Mouse (Mus musculus) forebrain, embryonic 14.5 days (tissue): ENCODE data around the gene Mfsd8. TPM values are rescaled to one million over a fixed set of nuclear protein-coding genes. Genes with fewer than 3 reads are reported as not detected.
"Not testable (repeated sequence)": the region's sequence is repeated elsewhere in the genome, so short reads cannot be mapped to it uniquely, and the experiment has no call there.

Experiments used
- ATAC-seq: fragments of 200-750 bp; cut with Nextera tagmentation; 2 replicates; pipeline ENCODE4 v1.8.0; 2017; ENCODE audit warnings: mild to moderate bottlenecking, moderate library complexity
- DNase-seq: peaks from one replicate; pipeline ENCODE4 v3.0.0-alpha.2; 2015; ENCODE audit warnings: low spot score
- H3K27ac ChIP-seq: fragments of 300-500 bp; sonication (generic); 2 replicates; pipeline ENCODE4 v1.5.1; 2014; ENCODE audit warnings: low read depth, mild to moderate bottlenecking, control low read depth, low read length, moderate library complexity
- H3K27me3 ChIP-seq: fragments of 300-500 bp; sonication (generic); replicated peaks from 2 replicates; pipeline ENCODE4 v1.6.1; 2014; ENCODE audit warnings: low read length, control low read depth, mixed read lengths; ENCODE audit not compliant: control insufficient read depth, insufficient read depth
- H3K36me3 ChIP-seq: fragments of 300-500 bp; sonication (generic); 2 replicates; pipeline ENCODE4 v1.6.1; 2014; ENCODE audit warnings: low read length, control low read depth; ENCODE audit not compliant: control insufficient read depth, insufficient read depth
- H3K4me1 ChIP-seq: fragments of 300-500 bp; sonication (generic); 2 replicates; pipeline ENCODE4 v1.6.1; 2014; ENCODE audit warnings: antibody characterized with exemption, low read length, control low read depth; ENCODE audit not compliant: control insufficient read depth, insufficient read depth
- H3K4me2 ChIP-seq: fragments of 300-500 bp; sonication (generic); 2 replicates; pipeline ENCODE4 v1.6.1; 2014; ENCODE audit warnings: mild to moderate bottlenecking, control low read depth, low read length
- H3K4me3 ChIP-seq: fragments of 300-500 bp; sonication (generic); 2 replicates; pipeline ENCODE4 v1.5.1; 2014; ENCODE audit warnings: low read depth, low read length, control low read depth
- H3K9ac ChIP-seq: fragments of 300-500 bp; sonication (generic); 2 replicates; pipeline ENCODE4 v1.6.1; 2014; ENCODE audit warnings: mild to moderate bottlenecking, low read length, control low read depth, moderate library complexity
- H3K9me3 ChIP-seq: fragments of 300-500 bp; sonication (generic); replicated peaks from 2 replicates; pipeline ENCODE4 v1.6.1; 2016; ENCODE audit warnings: low read length, control low read depth, mixed read lengths; ENCODE audit not compliant: control insufficient read depth
- WGBS: fragments of 180-500 bp; shearing (Covaris S2); extraction: QIAGEN DNeasy Blood & Tissue Kit; methylation state at CpG from one replicate; pipeline ENCODE4 v1.1.7; 2014; 5-methylcytosine and 5-hydroxymethylcytosine counted together
- polyA plus RNA-seq: library from polyadenylated mRNA; unstranded; fragments of >200 nt; fragmentation: Nextera tagmentation; extraction: Ambion mirVana; gene quantifications from 2 replicates; pipeline ENCODE4 v1.2.1, GENCODE M21; 2014

The Mfsd8 gene
- polyA plus RNA-seq, result 22.6 and 23.5 TPM in 2 replicates

DNA sequence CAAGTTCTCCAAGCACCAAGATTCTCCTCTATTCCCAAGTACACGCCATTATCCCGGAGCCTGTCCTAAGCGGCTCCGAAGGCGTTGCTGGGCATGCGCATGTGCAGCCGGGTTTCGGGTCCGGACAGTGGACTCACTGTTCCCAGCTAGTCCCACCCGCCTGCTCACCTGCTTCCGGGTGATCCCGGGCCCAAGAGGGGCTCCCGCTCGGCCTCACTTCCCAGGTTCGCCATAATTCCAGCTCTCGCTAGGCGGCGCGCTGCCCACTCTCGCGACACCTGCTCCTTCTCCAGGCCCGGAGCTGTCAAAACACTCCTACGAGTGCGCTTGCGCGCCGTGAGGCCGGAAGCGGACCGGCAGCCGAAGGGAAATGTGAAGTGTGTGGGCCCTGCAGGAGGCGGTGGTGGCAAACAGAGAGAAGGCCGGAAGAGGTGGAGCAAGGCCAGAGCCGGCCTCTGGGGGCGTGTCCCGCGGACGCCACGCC is at the start of gene Mfsd8:
Gene Mfsd8, minus strand, starts transcription at position 414 of the 484 bp plus-strand sequence.
- not testable (repeated sequence) for H3K9me3 ChIP-seq, H3K36me3 ChIP-seq, H3K4me1 ChIP-seq, H3K27me3 ChIP-seq
- peak within 1 kb of the TSS; percentile 42 for H3K4me3 ChIP-seq
- ATAC-seq (peak; percentile 99), DNase-seq (peak; percentile 98)
- H3K27ac ChIP-seq, result peak within 1 kb of the TSS; percentile 70
- peak within 1 kb of the TSS; percentile 65 for H3K9ac ChIP-seq
- under 1% methylated on average over 39 of the region's 39 CpGs for WGBS
- peak within 1 kb of the TSS; percentile 60 for H3K4me2 ChIP-seq

DNA sequence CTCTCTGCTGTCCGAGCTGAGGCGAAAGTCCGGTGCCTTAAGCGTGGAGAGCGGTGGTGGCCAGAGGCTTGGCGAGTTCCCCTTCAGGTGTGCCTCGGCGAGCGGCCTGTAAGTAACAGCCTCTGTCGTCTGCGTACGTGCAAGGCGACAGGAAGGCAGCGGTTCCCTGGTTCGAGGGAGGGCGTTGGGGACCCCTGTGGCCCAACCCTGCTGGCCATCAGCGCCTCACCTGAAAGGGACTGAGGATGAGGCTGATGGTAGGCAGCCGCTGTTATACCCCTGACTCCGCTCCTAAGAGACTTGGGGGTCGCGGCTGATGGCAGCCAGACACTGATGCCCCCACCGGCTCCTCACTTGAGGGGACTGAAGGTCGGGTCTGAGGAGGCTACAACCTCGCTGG is 47.6 kb upstream of the Mfsd8 start:
- not testable (repeated sequence) for H3K9me3 ChIP-seq, ATAC-seq

DNA sequence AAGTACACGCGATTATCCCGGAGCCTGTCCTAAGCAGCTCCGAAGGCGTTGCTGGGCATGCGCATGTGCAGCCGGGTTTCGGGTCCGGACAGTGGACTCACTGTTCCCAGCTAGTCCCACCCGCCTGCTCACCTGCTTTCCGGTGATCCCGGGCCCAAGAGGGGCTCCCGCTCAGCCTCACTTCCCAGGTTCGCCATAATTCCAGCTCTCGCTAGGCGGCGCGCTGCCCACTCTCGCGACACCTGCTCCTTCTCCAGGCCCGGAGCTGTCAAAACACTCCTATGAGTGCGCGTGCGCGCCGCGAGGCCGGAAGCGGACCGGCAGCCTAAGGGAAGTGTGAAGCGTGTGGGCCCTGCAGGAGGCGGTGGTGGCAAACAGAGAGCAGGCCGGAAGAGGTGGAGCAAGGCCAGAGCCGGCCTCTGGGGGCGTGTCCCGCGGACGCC is 47.2 kb upstream of the Mfsd8 start:
- not testable (repeated sequence) for H3K27ac ChIP-seq, H3K9me3 ChIP-seq, H3K27me3 ChIP-seq, H3K4me1 ChIP-seq, H3K36me3 ChIP-seq
- Histone ChIP-seq H3K4me3 (peak overlapping the region; percentile 45), H3K4me2 (peak overlapping the region; percentile 57), H3K9ac (peak overlapping the region; percentile 62)
- DNase-seq (peak; percentile 98), ATAC-seq (peak; percentile 100)
- 0% methylated on average over 34 of the region's 38 CpGs for WGBS

More for the DNA sequence above, 47.6 kb upstream of the Mfsd8 start:
- 0% methylated on average over 18 of the region's 24 CpGs for WGBS
- H3K27me3 ChIP-seq, H3K4me1 ChIP-seq, H3K36me3 ChIP-seq: not testable (repeated sequence)
- Histone ChIP-seq H3K27ac (0 out of 2 replicates have a peak overlapping the region, but pooled peaks have one; percentile 14), H3K4me2 (peak overlapping the region; percentile 57), H3K9ac (peak overlapping the region; percentile 65), H3K4me3 (peak overlapping the region; percentile 45)
- DNase-seq, result peak; percentile 29

- not testable (repeated sequence) for H3K9me3 ChIP-seq, DNase-seq, H3K4me3 ChIP-seq, H3K27ac ChIP-seq, ATAC-seq, H3K9ac ChIP-seq, H3K4me2 ChIP-seq, H3K27me3 ChIP-seq, H3K4me1 ChIP-seq, H3K36me3 ChIP-seq
- 94% methylated on average over 3 of the region's 3 CpGs for WGBS
Observed at GRCm38 (mm10) chr3:40853123-40853738, 6.5 kb upstream of the Mfsd8 start.

- not testable (repeated sequence) for H3K4me1 ChIP-seq, H3K9ac ChIP-seq, ATAC-seq, H3K27ac ChIP-seq, H3K9me3 ChIP-seq, H3K4me2 ChIP-seq, DNase-seq, H3K36me3 ChIP-seq, H3K4me3 ChIP-seq, H3K27me3 ChIP-seq
- 85% methylated on average over 2 of the region's 2 CpGs for WGBS
Observed at GRCm38 (mm10) chr3:40847936-40848335, 1.2 kb upstream of the Mfsd8 start.

DNA sequence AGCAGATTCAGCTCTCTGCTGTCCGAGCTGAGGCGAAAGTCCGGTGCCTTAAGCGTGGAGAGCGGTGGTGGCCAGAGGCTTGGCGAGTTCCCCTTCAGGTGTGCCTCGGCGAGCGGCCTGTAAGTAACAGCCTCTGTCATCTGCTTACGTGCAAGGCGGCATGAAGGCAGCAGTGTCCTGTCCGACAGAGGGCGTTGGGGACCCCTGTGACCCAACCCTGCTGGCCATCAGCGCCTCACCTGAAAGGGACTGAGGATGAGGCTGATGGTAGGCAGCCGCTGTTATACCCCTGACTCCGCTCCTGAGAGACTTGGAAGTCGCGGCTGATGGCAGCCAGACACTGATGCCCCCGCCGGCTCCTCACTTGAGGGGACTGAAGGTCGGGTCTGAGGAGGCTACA is 332 bp upstream of the Mfsd8 start:
- WGBS, result 1% methylated on average over 16 of the region's 21 CpGs
- Histone ChIP-seq H3K4me3 (peak overlapping the region; percentile 42), H3K4me2 (peak overlapping the region; percentile 58), H3K27ac (0 out of 2 replicates have a peak overlapping the region, but pooled peaks have one; percentile 44), H3K9ac (peak overlapping the region; percentile 53; the same call in 1 of the 2 replicates)
- H3K36me3 ChIP-seq, H3K9me3 ChIP-seq, ATAC-seq, H3K4me1 ChIP-seq, H3K27me3 ChIP-seq: not testable (repeated sequence)
- DNase-seq, result peak; percentile 41

- peak within 1 kb of the TSS; percentile 70 for H3K27ac ChIP-seq
- H3K36me3 ChIP-seq, DNase-seq, H3K4me1 ChIP-seq, H3K27me3 ChIP-seq, H3K9me3 ChIP-seq, ATAC-seq: not testable (repeated sequence)
- peak within 1 kb of the TSS; percentile 42 for H3K4me3 ChIP-seq
- no CpG with 5 or more reads among the region's 4 CpGs for WGBS
- H3K4me2 ChIP-seq, result peak within 1 kb of the TSS; percentile 60
- H3K9ac ChIP-seq, result peak within 1 kb of the TSS; percentile 65
Observed at GRCm38 (mm10) chr3:40846957-40847017, 101 bp upstream of the Mfsd8 start, which contains the start of gene Abhd18. Gene Abhd18 (plus strand): TSS chr3:40846970.

DNA sequence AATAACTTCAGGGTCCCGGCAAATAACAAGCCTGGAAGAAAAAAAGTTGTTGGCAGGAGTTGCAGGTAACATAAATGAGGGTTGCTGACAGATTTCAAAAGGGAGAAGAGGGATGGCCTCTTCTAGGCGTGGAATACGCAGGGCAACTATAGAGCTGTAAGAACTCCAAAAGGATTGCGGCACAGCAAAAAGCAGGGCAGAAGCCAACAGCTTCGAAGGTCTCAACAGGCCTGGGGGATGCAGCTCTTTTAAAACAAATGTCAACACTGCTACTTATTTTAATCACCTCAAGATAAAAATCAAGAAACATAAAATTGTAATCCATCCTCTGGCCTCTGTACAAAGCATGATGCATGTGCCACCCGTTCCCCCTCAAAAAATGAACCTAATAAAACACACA is 1.2 kb downstream of the Mfsd8 start:
- not testable (repeated sequence) for H3K36me3 ChIP-seq, H3K27me3 ChIP-seq, H3K27ac ChIP-seq, ATAC-seq, DNase-seq, H3K4me1 ChIP-seq, H3K9me3 ChIP-seq
- peak overlapping the region; percentile 29; the same call in 1 of the 2 replicates for H3K9ac ChIP-seq
- 87% methylated on average over 5 of the region's 6 CpGs for WGBS
- H3K4me3 ChIP-seq, result peak overlapping the region; percentile 42
- H3K4me2 ChIP-seq, result peak overlapping the region; percentile 60

DNA sequence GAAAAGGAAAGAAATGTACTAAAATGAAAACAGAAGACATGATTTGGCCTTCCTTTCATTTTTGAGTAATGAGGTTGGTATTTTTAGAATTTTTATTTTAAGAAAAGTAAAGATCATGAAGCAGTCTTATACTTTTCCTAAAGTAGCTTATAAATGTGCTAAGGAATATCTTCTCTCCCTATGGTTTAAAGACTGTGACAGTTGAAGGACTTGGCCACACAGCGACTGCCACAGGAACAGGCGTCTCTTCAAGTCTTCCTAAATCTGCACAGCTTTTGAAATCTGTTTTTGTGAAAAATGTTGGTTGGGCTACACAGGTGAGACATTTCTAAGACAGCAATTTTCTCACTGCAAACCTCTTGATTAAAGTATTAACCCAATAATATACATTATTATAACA is 33.4 kb downstream of the Mfsd8 start:
- 96% methylated on average over 2 of the region's 2 CpGs for WGBS
- H3K36me3 ChIP-seq, result peaks cover 65% of the 10 kb centered on the region

More for the DNA sequence above, 33.4 kb downstream of the Mfsd8 start:
- ATAC-seq (no peak), DNase-seq (no peak)
- no peak overlapping the region for H3K27ac ChIP-seq
- no peak overlapping the region for H3K4me3 ChIP-seq
- H3K9ac ChIP-seq, result no peak overlapping the region
- H3K27me3 ChIP-seq, result no peaks in the 10 kb centered on the region
- H3K4me1 ChIP-seq, result no peaks in the 10 kb centered on the region
- no peak overlapping the region for H3K4me2 ChIP-seq
- H3K9me3 ChIP-seq, result no peaks in the 10 kb centered on the region
